Mouse (Mus musculus): ENCODE results near the gene Gm3336.

The Gm3336 gene

DNA sequence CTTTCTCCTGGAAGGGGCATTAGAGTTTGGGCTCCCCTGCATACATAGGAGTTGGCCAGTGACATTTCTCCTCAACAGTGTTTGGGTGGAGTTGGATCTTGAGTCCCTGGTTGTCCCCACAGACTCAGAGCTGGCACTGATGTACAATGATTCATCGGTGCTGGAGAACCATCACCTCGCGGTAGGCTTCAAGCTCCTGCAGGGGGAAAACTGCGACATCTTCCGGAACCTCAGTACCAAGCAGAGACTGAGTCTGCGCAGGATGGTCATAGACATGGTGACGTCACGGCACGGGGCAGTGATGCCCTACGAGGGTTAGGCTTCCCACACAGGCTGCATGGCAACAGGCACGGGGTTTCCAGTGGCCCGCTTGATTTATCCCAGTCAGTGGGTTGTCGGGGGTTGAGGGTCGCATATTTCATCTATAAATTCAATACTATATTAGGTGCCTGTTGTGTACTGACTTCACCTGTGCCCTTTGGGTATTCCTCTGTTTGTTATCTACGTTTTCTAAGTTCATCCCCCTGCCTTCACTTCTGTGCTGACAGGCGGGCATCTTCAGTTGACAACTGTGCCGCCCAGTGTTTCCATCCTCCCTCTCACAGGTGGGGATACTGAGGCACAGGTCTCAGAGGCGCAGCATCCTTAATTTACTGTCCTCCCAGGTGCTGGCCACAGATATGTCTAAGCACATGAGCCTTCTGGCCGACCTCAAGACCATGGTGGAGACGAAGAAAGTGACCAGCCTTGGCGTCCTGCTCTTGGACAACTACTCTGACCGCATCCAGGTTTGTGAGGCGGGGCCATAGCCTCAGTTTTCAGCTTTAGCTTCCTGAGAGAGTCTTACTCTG, 30.1 kb downstream of the Gm3336 start:
- no peak for DNase-seq (ENCODE audit: low spot score)

DNA sequence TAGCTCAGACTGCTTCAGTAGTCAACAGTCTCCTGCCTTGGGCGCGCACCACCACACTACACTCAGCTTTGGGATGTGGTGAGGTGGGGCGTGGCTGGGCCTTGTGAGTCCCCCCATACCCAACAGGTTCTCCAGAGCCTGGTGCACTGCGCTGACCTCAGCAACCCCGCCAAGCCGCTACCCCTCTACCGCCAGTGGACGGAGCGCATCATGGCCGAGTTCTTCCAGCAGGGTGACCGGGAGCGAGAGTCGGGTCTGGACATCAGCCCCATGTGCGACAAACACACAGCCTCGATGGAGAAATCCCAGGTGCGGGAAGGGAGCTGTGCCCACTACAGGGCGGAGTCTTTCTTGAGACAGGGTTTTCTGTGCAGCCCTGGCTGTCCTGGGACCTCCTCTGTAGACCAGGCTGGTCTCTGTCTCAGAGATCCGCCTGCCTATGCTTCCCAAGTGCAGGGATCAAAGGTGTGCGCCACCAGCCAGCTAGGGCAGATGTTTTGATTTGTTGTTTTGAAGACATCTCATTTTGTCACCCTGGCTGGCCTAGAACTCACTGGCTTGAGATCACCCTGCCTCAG, 30.8 kb downstream of the Gm3336 start:
- DNase-seq (ENCODE audit: low spot score), result no peak

DNA sequence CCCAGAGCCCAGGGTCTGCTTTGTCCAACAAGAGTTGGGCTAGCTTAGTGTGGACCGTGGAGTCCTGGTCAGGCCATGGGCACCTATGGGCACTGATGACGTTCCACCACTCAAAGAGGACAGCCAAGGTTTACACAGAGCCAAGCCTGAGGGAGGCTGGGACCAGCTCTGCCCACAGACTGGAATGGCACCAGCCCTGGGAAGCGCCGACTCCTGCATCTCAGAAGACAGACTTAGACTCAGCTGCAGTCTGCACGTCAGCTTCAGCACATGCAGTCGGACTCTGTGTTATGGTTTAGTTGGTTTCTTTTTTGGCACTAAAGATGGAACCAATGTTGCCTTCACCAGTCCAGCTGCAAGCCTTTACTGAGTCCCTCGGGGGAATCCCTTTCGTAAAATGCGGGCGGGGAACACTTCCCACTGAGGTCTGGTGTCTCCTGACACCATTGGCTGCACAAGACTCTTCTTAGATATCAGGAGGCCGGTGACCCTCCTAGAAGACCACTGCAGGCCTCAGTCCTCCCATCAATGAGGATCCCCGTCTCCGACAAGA, 31.9 kb downstream of the Gm3336 start:
- DNase-seq (ENCODE audit: low spot score), result no peak

DNA sequence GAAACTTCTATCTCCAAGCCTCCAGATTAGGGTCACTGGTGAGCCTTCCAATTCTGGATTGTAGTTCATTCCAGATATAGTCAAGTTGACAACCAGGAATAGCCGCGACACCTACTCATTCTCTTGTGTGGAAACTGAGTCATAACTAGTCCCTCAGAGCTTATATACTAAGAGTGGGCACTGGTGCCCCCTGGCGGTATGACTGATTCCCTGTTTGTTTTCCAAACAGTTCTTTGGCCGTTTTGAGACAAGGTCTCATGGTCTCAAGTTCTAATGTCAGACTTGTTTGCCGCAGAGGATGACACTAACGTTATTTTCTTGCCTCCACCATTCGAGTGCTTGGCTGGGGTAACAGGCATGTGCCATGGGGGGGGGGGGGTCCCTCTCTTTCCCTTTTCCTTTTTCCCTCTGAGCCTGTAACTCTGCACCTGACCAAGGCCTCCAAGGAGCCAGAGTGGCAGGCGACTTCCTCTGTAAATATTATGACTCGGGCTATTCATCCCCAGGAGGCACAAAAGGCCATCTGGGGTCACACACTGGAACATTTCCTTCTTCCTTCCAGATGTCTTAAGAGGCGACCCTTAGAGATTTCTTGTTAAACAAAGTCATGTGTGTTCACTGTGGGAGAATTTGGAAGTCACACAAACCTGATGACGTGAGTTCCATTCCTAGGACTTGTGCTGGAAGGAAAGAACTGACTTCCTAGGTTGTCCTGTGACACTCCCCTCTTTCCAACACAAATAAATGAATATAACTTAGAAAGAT, 33.8 kb downstream of the Gm3336 start:
- peak; percentile 87 for DNase-seq (ENCODE audit: low spot score)

DNA sequence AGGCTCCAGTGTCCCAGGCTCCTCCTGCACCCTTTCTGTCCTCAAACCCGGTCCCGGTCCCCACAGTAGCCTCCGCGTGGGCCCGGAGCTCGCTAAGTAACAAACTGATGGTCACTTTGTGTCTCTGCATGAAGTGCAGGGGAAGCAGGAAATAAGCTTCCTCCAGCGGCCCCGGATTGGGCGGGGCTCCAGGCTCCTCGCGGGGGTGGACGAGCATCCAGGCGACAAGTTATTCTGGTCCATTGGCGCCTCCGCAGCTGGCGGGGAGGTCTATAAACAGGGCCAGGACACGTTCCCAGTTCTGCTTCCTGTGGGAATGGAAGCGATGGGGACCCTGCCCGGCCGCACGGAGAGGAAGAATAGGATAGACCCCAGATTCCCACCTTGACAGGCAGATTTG, 34.8 kb downstream of the Gm3336 start:
- DNase-seq (ENCODE audit: low spot score), result peak; percentile 35

DNA sequence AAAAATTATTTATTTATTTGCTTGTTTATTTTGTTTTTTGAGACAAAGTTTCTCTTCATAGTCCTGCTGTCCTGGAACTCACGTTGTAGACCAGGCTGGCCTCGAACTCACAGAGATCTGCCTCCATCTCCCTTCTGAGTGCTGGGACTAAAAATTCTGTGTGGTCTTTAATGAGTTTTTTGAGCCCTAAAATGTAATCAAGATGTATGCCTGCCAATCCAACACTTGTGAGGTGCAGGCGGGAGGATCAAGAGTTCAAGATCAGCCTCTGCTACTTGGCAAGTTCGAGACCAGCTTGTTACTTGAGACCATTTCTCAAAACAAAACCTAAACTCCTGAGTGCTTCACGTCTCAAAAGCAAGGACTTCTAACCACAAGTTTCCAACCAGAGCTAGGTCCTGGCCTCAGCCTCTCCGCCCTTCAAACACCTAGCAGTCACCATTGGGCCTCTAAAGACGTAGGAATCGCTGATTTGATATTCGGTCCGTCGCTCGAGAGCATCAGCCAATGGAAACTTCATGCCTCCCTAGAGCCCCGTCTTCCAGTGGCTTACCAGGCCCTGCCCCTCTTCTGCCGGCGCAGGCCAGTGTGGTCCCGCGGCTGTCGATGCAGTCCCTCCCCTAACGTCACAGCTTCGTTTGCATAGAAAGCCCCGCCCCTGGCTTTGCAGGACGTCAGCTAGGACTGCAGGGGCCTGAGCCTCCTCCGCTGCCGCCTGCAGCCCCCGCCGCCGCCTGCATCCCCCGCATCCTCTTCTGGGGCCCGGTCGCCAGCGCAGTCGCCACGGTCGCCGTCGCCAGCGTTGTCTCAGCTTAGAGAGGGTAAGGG, 35.9 kb downstream of the Gm3336 start, which contains the start of gene Rab3a:
TSS of gene Rab3a (plus strand) at position 637 of the 828 bp plus-strand sequence.
- DNase-seq (ENCODE audit: low spot score), result peak; percentile 99

DNA sequence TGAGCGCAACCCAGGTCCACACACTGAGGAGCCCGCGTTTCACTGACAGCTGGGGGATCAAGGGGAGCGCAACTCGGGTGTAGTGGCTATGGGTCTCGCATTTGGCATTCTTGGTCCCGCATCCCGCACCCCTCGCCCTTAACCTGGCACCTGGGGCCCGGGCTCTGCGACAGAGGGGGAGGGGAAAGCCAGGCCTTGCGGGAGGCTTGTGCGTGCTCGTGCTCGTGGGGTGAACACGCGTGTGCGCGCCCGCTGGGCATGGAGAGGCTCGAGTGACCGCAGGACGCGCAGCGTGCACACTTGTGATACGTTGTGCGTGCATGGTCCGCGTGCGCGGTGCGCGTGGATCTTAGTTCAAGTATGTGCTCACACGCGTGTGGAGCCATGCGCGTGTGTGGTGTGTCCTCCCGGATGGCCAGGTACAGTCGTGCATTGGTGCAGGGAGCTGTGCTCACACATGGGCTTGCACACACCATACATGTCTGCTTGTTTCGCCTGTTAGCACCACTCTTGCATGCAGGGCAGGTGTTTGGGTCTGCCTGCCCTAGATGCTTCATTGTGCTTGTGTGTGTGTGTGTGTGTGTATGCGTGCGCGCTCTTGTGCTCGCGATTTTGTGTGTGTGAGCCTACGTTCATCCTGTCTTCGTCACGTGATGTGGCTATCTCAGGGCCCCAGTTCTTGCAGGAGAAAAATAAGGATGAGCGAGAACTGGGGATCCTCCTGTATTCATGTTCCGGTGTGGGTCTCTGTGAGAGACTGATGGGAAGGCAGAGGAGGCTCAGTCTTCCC, 36.7 kb downstream of the Gm3336 start:
- no peak for DNase-seq (ENCODE audit: low spot score)

DNA sequence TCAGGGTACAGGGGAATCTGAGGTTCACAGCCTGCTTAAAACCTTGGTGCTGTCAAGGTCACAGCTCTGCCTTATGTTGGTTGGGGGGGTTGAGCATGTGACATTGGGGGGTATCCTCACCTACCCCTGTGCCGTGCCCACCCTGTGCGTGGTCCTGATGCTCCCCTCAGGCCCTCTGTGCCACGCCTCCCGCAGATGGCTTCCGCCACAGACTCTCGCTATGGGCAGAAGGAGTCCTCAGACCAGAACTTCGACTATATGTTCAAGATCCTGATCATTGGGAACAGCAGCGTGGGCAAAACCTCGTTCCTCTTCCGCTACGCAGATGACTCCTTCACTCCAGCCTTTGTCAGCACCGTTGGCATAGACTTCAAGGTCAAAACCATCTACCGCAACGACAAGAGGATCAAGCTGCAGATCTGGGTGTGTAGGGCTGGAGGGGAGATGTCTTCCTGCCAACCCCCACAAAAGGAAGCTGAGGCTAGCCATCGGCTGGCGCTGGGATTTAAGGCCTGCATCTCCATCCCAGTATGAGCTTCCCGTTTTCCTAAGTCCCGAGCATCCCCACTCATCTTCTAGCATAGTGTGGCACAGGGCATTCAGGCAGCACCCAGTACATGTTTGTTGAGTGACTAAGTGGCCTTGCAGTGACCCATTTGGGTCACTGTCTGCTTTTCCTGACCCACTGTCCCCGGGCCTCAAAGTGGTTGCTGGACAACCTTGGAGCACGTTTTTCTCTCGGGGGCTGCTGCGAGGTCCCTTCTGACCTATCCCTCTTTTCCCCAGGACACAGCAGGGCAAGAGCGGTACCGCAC, 37.5 kb downstream of the Gm3336 start:
- DNase-seq (ENCODE audit: low spot score), result no peak

DNA sequence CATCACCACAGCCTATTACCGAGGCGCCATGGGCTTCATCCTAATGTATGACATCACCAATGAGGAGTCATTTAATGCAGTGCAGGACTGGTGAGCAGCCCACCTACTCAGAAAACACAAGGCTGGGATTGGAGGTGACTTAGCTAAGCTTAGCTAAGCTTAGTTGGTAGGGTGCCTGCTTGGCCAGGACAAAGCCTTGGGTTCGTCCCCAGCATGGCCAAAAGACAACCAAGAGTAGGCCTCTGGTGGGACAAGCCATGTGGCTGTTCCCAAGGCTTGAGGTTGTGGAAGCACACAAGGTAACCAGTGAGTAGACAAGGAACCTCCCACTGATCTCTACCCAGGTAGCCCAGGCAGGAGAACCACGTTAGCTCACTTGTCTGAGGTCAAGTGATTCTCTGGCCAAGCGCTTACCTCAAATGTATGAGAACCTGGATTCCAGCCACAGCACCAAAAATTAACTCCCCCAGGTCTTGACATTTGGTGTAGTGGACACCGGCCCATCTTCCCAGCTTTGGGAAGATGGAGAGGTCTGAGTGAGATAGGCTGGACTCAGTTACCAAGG, 38.2 kb downstream of the Gm3336 start:
- no peak for DNase-seq (ENCODE audit: low spot score)

DNA sequence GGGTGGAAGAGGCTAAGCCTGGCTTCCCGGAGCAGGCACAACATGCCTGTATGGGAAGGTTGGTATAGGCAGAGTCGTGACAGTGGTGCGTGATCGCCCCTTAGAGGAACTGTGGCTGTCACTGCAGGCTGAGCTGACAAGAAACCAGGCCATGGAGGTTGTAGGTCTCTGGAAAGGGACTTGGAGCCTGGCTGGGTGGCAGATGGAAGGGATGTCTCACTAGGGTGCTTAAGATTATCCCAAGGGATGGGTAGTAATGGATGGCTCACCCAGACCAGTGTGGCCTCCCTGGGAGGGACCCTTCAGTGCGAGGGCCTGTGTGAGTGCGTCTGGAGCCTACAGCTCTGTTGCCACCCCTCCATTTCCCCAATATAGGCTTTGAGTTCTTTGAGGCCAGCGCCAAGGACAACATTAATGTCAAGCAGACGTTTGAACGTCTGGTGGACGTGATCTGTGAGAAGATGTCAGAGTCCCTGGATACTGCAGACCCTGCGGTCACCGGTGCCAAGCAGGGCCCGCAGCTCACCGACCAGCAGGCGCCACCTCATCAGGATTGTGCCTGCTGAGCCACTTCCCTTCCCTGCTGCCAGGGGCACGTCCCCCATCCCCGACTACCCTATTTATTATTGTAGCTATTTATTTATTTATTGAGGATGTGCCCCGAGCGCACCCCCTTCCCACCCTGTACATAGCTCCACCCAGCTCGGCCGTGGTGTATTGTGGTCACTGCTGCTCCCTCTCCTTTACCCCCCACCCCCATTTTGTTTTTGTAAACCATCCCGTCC, 39.4 kb downstream of the Gm3336 start:
- peak; percentile 64 for DNase-seq (ENCODE audit: low spot score)

DNA sequence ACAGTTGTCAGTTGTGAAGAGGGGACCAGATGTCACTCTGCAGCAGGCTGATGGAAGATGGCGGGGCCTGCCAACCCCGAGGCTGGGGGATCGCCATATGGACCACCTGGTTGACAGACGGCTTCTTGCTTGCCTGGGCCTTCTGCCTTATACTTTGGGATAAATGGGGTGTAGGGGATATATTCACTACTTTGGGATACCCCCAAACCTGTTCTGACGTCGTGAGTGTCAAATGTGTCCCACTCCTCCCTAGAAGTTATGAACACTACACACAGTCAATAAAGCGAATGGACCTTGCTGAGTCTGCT, 39.9 kb downstream of the Gm3336 start:
- DNase-seq (ENCODE audit: low spot score), result no peak

DNA sequence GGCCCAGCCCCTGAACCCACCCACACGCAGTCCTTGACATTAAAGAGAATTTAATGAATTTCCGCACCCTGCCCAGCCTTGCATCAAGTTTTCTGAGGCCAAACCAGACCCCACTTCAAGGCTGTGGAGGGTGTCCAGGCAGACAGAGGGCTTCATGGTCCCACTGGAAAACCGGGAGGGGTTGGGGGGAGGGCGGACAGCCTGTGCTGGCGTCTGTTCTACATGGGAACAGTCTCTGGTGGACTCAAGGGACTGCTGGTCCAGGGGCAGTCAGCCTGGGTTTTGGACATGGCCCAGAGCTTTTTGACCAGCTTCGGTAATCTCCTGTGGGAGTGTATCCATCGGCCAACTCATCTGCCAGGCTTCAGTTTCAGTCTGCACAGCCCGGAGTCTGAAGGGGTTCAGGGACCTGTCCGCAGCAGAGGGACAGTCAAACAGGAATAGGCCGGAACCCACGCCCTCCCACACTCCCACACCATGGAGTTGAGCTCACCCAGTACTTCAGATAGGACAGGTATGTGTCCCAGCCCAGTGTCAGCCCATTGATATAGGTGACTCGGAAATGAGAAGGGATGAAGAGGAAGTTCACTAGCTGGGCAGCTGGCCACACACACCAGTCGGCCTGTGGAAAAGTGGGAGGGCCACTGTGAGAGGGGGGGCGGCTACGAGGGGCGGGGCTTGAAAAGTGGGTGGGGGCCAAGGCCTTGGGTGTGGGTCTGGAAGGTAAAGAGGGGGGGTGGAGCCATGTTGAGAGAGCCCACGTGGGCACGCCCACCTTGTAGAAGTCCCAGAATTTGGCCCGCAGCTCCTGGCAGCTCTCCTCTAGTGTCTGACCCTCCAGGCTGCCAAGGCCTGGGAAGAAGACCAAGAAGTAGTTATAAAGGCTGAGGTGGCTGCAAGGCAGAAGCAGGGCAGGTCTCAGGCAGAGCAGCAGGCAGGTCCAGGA, 40.5 kb downstream of the Gm3336 start:
- DNase-seq (ENCODE audit: low spot score), result no peak

DNA sequence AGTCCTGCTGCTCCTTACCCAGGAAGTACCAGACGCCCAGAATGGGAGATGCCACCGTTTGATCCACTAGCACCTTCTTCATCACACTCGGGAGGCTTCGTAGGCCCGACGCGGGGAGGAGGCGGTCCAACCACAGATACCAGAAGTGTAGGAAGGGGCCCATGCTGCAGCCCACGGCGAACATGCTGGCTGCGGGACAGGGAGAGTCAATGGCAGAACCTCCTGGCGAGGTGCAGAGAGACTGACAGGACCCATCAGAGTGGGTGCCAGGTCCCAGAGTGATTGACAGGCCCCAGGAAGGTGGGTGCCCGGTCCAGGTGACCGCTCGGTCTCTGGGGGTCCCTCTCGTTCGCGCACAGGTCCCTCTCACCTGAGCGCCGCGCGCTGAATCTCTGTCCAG, 42.0 kb downstream of the Gm3336 start:
- DNase-seq (ENCODE audit: low spot score), result no peak

DNA sequence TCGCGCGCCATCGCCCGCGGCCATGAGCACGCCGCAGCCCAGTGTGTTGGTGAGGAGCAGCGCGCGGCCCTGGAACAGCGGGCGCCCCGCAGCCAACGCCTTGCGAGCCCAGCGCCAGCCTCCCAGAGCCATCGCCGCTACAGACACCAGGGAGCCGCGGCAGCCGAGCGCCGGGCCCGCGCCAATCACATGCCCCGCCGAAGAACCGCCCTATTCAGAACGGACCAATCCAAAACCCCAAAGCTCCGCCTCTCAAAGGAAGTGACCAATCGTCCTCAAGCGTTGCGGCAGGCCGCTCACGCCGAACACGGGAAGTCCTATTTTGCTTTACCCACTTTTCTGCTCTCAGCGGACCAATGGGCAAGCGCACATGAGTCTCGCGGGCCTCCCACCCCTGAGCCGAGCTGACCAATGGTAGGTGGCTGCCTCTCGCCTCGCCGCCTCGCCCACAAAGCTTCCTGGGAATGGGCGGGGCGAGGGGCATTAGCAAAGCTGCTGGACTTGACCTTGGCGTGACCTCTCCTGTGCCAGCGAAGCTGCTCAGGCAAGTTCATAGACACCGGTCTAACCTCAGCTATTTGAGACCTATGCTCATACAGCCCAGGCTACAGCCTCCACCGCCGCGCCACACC, 42.5 kb downstream of the Gm3336 start, which contains the start of gene Mpv17l2:
TSS of gene Mpv17l2 (minus strand) at position 172 of the 632 bp plus-strand sequence.
- DNase-seq (ENCODE audit: low spot score), result peak; percentile 99

DNA sequence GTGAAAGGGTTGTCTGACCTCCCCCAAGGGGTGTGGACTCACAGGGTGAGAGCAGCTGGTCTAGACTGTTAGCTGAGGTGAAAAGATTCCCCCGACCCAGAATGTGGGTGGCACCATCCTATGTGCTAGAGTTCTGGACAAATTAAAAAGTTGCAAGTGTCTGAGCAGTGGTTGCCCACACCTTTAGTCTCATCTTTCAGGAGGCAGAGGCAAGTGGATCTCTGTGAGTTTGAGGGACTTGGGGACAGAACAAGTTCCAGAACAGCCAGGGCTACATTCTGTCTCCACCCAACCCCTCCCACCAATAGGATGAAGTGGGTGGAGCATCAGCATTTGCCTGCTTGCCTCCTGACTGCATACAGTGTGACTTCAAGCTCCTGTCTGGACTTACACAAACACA, 43.8 kb downstream of the Gm3336 start:
- no peak for DNase-seq (ENCODE audit: low spot score)

DNA sequence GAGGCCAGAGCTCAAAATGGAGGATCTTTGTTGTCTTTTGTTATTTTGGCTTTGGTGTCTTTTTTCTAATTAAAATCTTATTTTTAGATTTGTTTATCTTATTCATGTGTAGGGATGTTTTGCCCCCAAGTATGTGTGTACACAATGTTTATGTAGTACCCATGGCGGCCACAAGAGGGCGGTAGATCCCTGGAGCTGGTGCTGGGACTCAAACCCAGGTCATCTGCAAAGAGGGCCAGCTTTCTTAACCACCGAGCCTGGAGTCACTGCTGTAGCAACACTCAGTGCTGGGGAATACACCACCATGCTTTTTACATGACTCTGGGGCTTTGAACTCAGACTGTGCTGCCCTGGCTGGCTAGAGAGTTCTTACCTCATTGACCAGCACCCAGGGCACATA, 45.0 kb downstream of the Gm3336 start:
- peak; percentile 74 for DNase-seq (ENCODE audit: low spot score)

DNA sequence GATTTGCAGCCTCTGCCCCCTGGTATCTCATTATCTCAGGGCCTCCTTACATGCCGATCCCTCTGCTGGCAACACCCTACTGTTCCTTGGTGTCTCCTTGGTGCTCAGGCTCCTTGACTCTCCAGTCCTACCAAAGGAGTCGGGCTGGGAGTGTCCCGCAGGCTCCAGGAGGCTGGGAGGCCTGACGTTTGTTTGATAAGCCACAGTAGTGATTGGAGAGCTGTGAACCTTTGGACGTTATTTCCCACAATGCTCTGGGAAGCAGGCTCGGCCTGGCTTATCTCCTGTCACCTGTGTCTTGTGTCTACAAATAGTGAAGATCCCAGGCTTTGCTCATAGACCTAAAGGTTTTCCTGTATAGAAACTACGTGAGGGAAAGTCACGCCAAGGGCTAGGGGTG, 45.7 kb downstream of the Gm3336 start:
- no peak for DNase-seq (ENCODE audit: low spot score)
